Mouse (Mus musculus): ENCODE results near the gene Atp1a4. TPM values are rescaled to one million over a fixed set of nuclear protein-coding genes. Genes with fewer than 3 reads are reported as not detected.

The Atp1a4 gene
- polyA plus RNA-seq, 1 experiment, result not detected

DNA sequence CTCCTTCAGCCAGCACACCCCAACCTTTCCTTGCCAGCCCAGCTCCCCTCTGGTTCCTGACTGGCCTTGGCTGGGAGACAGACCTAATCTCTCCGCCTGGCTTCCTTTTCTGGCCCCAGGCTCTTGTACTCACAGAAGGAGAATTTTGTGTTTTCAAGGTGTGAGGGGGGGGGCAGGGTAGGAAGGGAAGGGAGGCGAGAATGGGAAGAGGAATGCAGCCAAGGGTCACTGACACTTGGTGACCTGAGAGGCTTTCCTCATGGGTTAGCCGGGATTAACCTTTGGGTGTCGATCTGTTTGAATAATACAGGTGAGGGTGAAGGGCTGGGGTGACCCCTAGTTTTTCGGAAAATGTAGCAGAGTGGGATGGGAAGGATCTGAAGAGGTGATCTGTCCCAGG is 15.9 kb upstream of the Atp1a4 start:
- Histone ChIP-seq H3K27me3 (ENCODE audit: control insufficient read depth, insufficient read depth, insufficient read length) (no peaks in the 10 kb centered on the region), H3K4me3 (ENCODE audit: insufficient read depth, poor library complexity, severe bottlenecking) (no peak overlapping the region), H3K79me3 (ENCODE audit: low read depth) (no peaks in the 10 kb centered on the region), H3ac (ENCODE audit: control insufficient read depth, insufficient read length, low read depth) (no peak overlapping the region), H3K36me3 (ENCODE audit: control insufficient read depth, insufficient read depth) (no peaks in the 10 kb centered on the region), H3K79me2 (ENCODE audit: control insufficient read depth, insufficient read depth) (no peaks in the 10 kb centered on the region)
- TF ChIP-seq MYOG (IDR thresholded peaks at IDR 0.05; ENCODE audit: control insufficient read depth, extremely low read depth, insufficient read length), result no peak
- no peak for TF ChIP-seq MAX (IDR thresholded peaks at IDR 0.05)
- TF ChIP-seq MYOD1 (IDR thresholded peaks at IDR 0.05; ENCODE audit: control insufficient read depth, insufficient read length, low read depth), result no peak
- no peak for TF ChIP-seq CTCF (IDR thresholded peaks at IDR 0.05; ENCODE audit: control insufficient read depth, insufficient read depth, insufficient read length)
- no peak for TF ChIP-seq USF1 (IDR thresholded peaks at IDR 0.05; ENCODE audit: low read depth)
- no peak for TF ChIP-seq FOSL1 (IDR thresholded peaks at IDR 0.05; ENCODE audit: insufficient read depth, low read length, poor library complexity, severe bottlenecking)
- no peak for TF ChIP-seq CEBPB (IDR thresholded peaks at IDR 0.05; ENCODE audit: low read depth)

DNA sequence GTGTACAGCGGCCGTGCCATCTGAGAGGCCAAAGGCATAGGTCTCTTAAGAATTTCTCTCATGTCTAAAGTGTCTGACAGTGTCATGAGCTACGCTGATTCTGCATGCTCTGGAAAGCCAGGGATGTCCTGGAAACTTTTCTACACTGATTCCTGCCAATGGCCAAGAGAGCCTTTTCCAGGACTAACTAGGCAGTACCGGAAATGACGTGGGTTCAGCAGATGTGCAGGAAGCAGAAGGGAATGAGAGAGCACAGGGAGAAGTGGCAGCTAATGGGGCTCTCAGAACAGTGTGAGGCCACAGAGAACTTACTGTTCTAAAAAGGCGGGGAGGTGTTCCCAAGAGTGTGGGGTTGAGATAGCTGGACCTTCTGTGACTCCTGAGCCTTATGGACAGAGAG is 15.2 kb upstream of the Atp1a4 start:
- Histone ChIP-seq H3K4me3 (ENCODE audit: insufficient read depth, poor library complexity, severe bottlenecking) (no peak overlapping the region), H3K79me3 (ENCODE audit: low read depth) (no peaks in the 10 kb centered on the region), H3K36me3 (ENCODE audit: control insufficient read depth, insufficient read depth) (no peaks in the 10 kb centered on the region), H3K79me2 (ENCODE audit: control insufficient read depth, insufficient read depth) (no peaks in the 10 kb centered on the region), H3ac (ENCODE audit: control insufficient read depth, insufficient read length, low read depth) (no peak overlapping the region), H3K27me3 (ENCODE audit: control insufficient read depth, insufficient read depth, insufficient read length) (no peaks in the 10 kb centered on the region)
- TF ChIP-seq CTCF (IDR thresholded peaks at IDR 0.05; ENCODE audit: control insufficient read depth, insufficient read depth, insufficient read length) (no peak), MYOG (IDR thresholded peaks at IDR 0.05; ENCODE audit: control insufficient read depth, extremely low read depth, insufficient read length) (no peak), MYOD1 (IDR thresholded peaks at IDR 0.05; ENCODE audit: control insufficient read depth, insufficient read length, low read depth) (no peak), FOSL1 (IDR thresholded peaks at IDR 0.05; ENCODE audit: insufficient read depth, low read length, poor library complexity, severe bottlenecking) (no peak), USF1 (IDR thresholded peaks at IDR 0.05; ENCODE audit: low read depth) (no peak), MAX (IDR thresholded peaks at IDR 0.05) (no peak), CEBPB (IDR thresholded peaks at IDR 0.05; ENCODE audit: low read depth) (no peak)

DNA sequence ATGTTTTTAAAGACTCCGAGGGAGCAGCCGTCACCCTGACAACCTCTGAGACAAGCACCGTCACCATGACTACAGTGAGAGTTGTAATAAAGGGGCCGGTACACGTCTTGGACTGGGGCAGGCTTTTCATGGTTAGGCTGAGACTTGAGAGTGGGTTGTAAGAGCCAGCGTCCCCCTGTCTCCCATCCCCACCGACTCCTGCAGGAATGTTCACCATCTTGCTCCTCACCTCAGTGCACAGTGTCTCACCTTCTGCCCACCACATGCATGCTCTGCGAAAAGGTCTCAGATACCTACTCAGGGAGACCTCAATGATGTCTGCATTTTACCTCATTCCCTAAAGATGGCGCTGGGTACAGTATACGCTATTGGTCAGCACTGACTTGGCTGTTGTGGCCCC is 13.6 kb upstream of the Atp1a4 start:
- no peak for TF ChIP-seq USF1 (IDR thresholded peaks at IDR 0.05; ENCODE audit: low read depth)
- no peak for TF ChIP-seq MYOG (IDR thresholded peaks at IDR 0.05; ENCODE audit: control insufficient read depth, extremely low read depth, insufficient read length)
- TF ChIP-seq CEBPB (IDR thresholded peaks at IDR 0.05; ENCODE audit: low read depth), result no peak
- no peak for TF ChIP-seq MYOD1 (IDR thresholded peaks at IDR 0.05; ENCODE audit: control insufficient read depth, insufficient read length, low read depth)
- TF ChIP-seq MAX (IDR thresholded peaks at IDR 0.05), result no peak
- no peak for TF ChIP-seq FOSL1 (IDR thresholded peaks at IDR 0.05; ENCODE audit: insufficient read depth, low read length, poor library complexity, severe bottlenecking)
- no peak for TF ChIP-seq CTCF (IDR thresholded peaks at IDR 0.05; ENCODE audit: control insufficient read depth, insufficient read depth, insufficient read length)
- Histone ChIP-seq H3K36me3 (ENCODE audit: control insufficient read depth, insufficient read depth) (no peaks in the 10 kb centered on the region), H3K4me3 (ENCODE audit: insufficient read depth, poor library complexity, severe bottlenecking) (no peak overlapping the region), H3ac (ENCODE audit: control insufficient read depth, insufficient read length, low read depth) (no peak overlapping the region), H3K79me3 (ENCODE audit: low read depth) (no peaks in the 10 kb centered on the region), H3K79me2 (ENCODE audit: control insufficient read depth, insufficient read depth) (no peaks in the 10 kb centered on the region), H3K27me3 (ENCODE audit: control insufficient read depth, insufficient read depth, insufficient read length) (no peaks in the 10 kb centered on the region)

DNA sequence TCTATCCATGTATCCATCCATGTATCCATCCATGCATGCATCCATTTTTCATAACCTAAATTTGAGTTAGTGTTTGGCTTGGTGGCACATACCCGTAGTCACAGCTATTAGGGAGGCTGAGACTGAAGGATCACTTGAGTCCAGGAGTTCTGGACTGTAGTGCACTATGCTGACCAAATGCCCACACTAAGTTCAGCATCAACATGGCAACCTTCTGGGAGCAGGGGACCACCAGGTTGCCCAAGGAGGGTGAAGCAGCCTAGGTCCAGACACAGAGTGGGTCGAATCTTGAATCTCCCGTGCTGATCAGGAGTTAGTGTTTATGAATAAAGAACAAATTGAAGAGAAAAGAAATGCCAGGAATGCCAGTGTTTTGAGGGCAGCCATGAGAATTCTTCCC is 13.0 kb upstream of the Atp1a4 start:
- no peak overlapping the region for H3K4me3 ChIP-seq (ENCODE audit: insufficient read depth, poor library complexity, severe bottlenecking)
- no peaks in the 10 kb centered on the region for H3K27me3 ChIP-seq (ENCODE audit: control insufficient read depth, insufficient read depth, insufficient read length)
- no peak overlapping the region for H3ac ChIP-seq (ENCODE audit: control insufficient read depth, insufficient read length, low read depth)
- no peaks in the 10 kb centered on the region for H3K36me3 ChIP-seq (ENCODE audit: control insufficient read depth, insufficient read depth)
- H3K79me3 ChIP-seq (ENCODE audit: low read depth), result no peaks in the 10 kb centered on the region
- no peaks in the 10 kb centered on the region for H3K79me2 ChIP-seq (ENCODE audit: control insufficient read depth, insufficient read depth)
- no peak for TF ChIP-seq CTCF (IDR thresholded peaks at IDR 0.05; ENCODE audit: control insufficient read depth, insufficient read depth, insufficient read length)

DNA sequence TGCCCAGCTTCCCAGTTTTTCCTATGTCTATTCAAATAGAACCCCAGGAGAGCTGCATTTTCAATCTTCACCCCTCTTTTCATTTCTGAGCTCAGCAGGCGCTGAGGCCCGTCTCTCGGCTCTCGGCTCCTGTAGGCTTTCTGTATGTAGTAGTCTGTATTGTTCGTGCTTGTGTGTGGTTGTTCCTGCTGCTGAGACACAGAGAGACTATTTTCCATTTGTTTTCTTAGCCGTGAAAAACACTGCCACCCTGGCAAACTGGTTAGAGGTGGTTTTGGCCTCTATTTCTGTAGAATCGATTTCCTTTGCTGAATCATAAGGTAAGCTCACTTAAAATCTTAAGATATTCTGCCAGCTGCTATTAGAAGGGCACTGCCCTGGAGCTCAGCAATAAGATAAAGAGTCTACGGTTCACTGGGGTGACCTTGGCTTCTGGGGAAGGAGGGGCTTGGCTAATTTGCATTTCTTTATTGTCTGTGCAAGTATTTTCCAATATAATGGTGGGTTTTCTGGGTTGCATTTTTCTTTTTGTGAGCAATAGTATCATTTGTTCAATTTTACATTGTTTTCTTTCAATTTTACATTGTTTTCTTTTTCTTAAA is 3.4 kb upstream of the Atp1a4 start, which contains the start of gene Igsf8:
Gene Igsf8 (plus strand): TSS at position 165 of the 602 bp plus-strand sequence.
- Histone ChIP-seq H3K36me3 (ENCODE audit: control insufficient read depth, insufficient read depth) (no peaks in the 10 kb centered on the region), H3K4me3 (ENCODE audit: insufficient read depth, poor library complexity, severe bottlenecking) (no peak within 1 kb of the TSS), H3ac (ENCODE audit: control insufficient read depth, insufficient read length, low read depth) (no peak within 1 kb of the TSS), H3K79me2 (ENCODE audit: control insufficient read depth, insufficient read depth) (no peaks in the 10 kb centered on the region), H3K79me3 (ENCODE audit: low read depth) (no peaks in the 10 kb centered on the region), H3K27me3 (ENCODE audit: control insufficient read depth, insufficient read depth, insufficient read length) (no peaks in the 10 kb centered on the region)
- TF ChIP-seq USF1 (IDR thresholded peaks at IDR 0.05; ENCODE audit: low read depth) (no peak), FOSL1 (IDR thresholded peaks at IDR 0.05; ENCODE audit: insufficient read depth, low read length, poor library complexity, severe bottlenecking) (no peak), CTCF (IDR thresholded peaks at IDR 0.05; ENCODE audit: control insufficient read depth, insufficient read depth, insufficient read length) (no peak), CEBPB (IDR thresholded peaks at IDR 0.05; ENCODE audit: low read depth) (no peak), MYOD1 (IDR thresholded peaks at IDR 0.05; ENCODE audit: control insufficient read depth, insufficient read length, low read depth) (no peak), MAX (IDR thresholded peaks at IDR 0.05) (no peak), MYOG (IDR thresholded peaks at IDR 0.05; ENCODE audit: control insufficient read depth, extremely low read depth, insufficient read length) (no peak)

DNA sequence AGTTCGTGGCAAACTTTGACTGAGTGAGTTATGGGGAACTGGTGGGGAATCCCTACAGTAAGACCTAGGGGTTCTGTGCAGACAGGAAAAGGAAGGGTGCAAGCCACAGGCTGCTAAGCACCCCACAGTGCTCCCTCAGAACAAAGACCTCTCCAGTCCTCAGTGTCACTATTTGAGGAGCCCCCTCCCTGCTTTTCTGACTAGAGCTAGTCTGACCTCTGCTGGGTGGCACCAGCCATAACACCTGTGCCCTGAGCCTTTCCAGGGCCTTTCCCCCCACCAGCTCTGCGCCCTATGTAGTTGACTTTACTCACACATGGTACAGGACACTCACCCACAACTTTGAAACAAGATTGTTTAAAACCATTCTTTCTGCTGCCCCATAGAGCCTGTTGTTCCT is 10.5 kb downstream of the Atp1a4 start:
- Histone ChIP-seq H3K27me3 (ENCODE audit: control insufficient read depth, insufficient read depth, insufficient read length) (no peaks in the 10 kb centered on the region), H3K36me3 (ENCODE audit: control insufficient read depth, insufficient read depth) (no peaks in the 10 kb centered on the region), H3K4me3 (ENCODE audit: insufficient read depth, poor library complexity, severe bottlenecking) (no peak overlapping the region), H3K79me2 (ENCODE audit: control insufficient read depth, insufficient read depth) (no peaks in the 10 kb centered on the region), H3K79me3 (ENCODE audit: low read depth) (no peaks in the 10 kb centered on the region), H3ac (ENCODE audit: control insufficient read depth, insufficient read length, low read depth) (no peak overlapping the region)
- TF ChIP-seq FOSL1 (IDR thresholded peaks at IDR 0.05; ENCODE audit: insufficient read depth, low read length, poor library complexity, severe bottlenecking) (no peak), USF1 (IDR thresholded peaks at IDR 0.05; ENCODE audit: low read depth) (no peak), CEBPB (IDR thresholded peaks at IDR 0.05; ENCODE audit: low read depth) (no peak), MYOD1 (IDR thresholded peaks at IDR 0.05; ENCODE audit: control insufficient read depth, insufficient read length, low read depth) (no peak), CTCF (IDR thresholded peaks at IDR 0.05; ENCODE audit: control insufficient read depth, insufficient read depth, insufficient read length) (peak; percentile 33), MAX (IDR thresholded peaks at IDR 0.05) (no peak)

Measured in C2C12 (cell line).